Mouse (Mus musculus): ENCODE data around the gene Tnnt1.

DNA sequence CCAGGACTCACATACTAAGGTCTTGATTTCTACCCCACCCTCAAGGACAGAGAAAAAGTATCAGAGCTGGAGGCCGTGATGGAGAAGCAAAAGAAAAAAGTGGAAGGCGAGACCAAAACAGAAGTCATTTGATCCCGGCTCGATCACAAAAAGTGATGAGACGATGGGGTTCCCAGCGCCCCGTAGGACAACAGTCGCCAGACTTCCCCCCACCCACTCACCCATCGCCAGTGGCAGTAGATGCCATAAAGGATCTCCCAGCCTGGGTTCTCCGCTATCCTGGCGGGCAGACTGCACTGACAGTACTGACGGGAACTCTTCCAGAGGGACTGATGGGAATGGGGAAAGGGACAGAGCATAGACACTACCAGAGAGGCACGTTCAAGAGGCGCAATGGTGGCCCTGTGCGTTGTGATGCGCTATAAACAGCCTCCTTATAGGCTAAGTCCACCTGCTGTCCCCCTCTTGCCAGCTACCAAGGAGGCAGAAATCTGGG lies 37.3 kb downstream of the Tnnt1 start:
- no peak for TF ChIP-seq CTCF (IDR thresholded peaks at IDR 0.05)
- TF ChIP-seq EP300 (IDR thresholded peaks at IDR 0.05) = no peak
